Mouse (Mus musculus): Measurements from ENCODE around the gene Tm4sf5.

Tm4sf5 gene

GRCm38 (mm10) chr11:70553940-70554339 is 48.9 kb downstream of the Tm4sf5 start:
- DNase-seq, result no peak

- no peak for DNase-seq
These were observed 52.5 kb downstream of the Tm4sf5 start for GRCm38 (mm10) chr11:70557545-70557944.
